Mouse (Mus musculus) adrenal gland, postnatal 10 days (tissue): ENCODE data around the gene Tti1. TPM values are rescaled to one million over a fixed set of nuclear protein-coding genes. Genes with fewer than 3 reads are reported as not detected.

Source experiments
- DNase-seq: peaks from one replicate; pipeline ENCODE4 v3.0.0; 2021; ENCODE audit warnings: mixed read lengths
- total RNA-seq, 2 experiments: library from RNA; stranded (reverse); gene quantifications; 2 replicates each; pipeline ENCODE4 v1.2.3; 2021

Tti1 gene
- total RNA-seq, 2 experiments from 2014 or later: 18.6 to 19.8 TPM

GRCm38 (mm10) chr2:158039662-158040061, 11.4 kb upstream of the Tti1 start:
- no peak for DNase-seq

GRCm38 (mm10) chr2:158037571-158037970, 9.3 kb upstream of the Tti1 start:
- no peak for DNase-seq

GRCm38 (mm10) chr2:158036953-158037352, 8.7 kb upstream of the Tti1 start:
- DNase-seq: no peak

GRCm38 (mm10) chr2:158036408-158036807, 8.2 kb upstream of the Tti1 start:
- no peak for DNase-seq

GRCm38 (mm10) chr2:158035813-158036212, 7.6 kb upstream of the Tti1 start:
- DNase-seq: no peak

GRCm38 (mm10) chr2:158030007-158030406, 1.8 kb upstream of the Tti1 start:
- no peak for DNase-seq

- DNase-seq: no peak
Measured at GRCm38 (mm10) chr2:158027855-158028353, 329 bp downstream of the Tti1 start.

- peak; percentile 4 for DNase-seq
Measured at GRCm38 (mm10) chr2:158017330-158017729, 10.9 kb downstream of the Tti1 start.

GRCm38 (mm10) chr2:158012608-158013007, 15.6 kb downstream of the Tti1 start:
- DNase-seq: no peak

GRCm38 (mm10) chr2:158009373-158009772, 18.9 kb downstream of the Tti1 start:
- DNase-seq: no peak

- no peak for DNase-seq
Measured at GRCm38 (mm10) chr2:158005641-158006040, 22.6 kb downstream of the Tti1 start.

GRCm38 (mm10) chr2:158004620-158005019, 23.6 kb downstream of the Tti1 start:
- no peak for DNase-seq

- no peak for DNase-seq
Measured at GRCm38 (mm10) chr2:157998817-157999216, 29.4 kb downstream of the Tti1 start.

- no peak for DNase-seq
Measured at GRCm38 (mm10) chr2:157992501-157992900, 35.7 kb downstream of the Tti1 start.

GRCm38 (mm10) chr2:157991026-157991425, 37.2 kb downstream of the Tti1 start:
- no peak for DNase-seq

- DNase-seq: peak; percentile 16
Measured at GRCm38 (mm10) chr2:157989946-157990345, 38.3 kb downstream of the Tti1 start.

- no peak for DNase-seq
Measured at GRCm38 (mm10) chr2:157988416-157989190, 39.6 kb downstream of the Tti1 start.

GRCm38 (mm10) chr2:157986235-157986634, 42.0 kb downstream of the Tti1 start:
- no peak for DNase-seq

GRCm38 (mm10) chr2:157985611-157986010, 42.6 kb downstream of the Tti1 start:
- no peak for DNase-seq

GRCm38 (mm10) chr2:157983276-157983675, 45.0 kb downstream of the Tti1 start:
- no peak for DNase-seq

GRCm38 (mm10) chr2:157982727-157983126, 45.5 kb downstream of the Tti1 start:
- DNase-seq: no peak

GRCm38 (mm10) chr2:157979241-157979640, 49.0 kb downstream of the Tti1 start:
- no peak for DNase-seq

GRCm38 (mm10) chr2:157975595-157975994, 52.6 kb downstream of the Tti1 start:
- DNase-seq: no peak
